Mouse (Mus musculus) bone marrow macrophage, adult 2 months (primary cell): ENCODE data around the gene Acoxl.

Experiments
- CTCF ChIP-seq: IDR thresholded peaks from 2 replicates; pipeline ENCODE4 v1.5.1; 2012; ENCODE audit warnings: low read depth, mild to moderate bottlenecking, low read length, moderate library complexity
- POLR2A ChIP-seq: IDR thresholded peaks from 2 replicates; pipeline ENCODE4 v1.6.1; 2012; ENCODE audit warnings: mild to moderate bottlenecking, low read depth, low read length, borderline replicate concordance

DNA sequence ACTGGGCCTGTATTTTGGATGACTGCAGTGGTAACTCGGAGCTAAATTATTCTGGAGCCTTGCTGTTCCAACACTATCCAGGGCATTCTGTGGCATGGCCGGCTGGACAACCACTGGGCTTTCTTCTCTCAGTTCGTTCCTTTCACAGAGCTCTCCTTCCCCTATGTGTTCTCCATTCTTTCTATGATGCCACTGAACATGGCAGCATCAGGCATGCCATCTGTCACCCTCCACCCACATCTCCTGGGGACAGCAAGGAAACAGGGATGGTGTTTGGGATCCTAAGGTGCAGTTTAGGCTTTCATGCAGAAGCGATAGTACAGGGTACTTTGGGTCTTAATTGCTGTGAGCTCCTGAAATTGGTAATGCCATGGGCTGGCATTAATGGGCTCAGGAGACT, 71.1 kb downstream of the Acoxl start:
- no peak for TF ChIP-seq CTCF
- no peak for TF ChIP-seq POLR2A
